Mouse (Mus musculus): ENCODE results near the gene Snx13.

Gene Snx13

DNA sequence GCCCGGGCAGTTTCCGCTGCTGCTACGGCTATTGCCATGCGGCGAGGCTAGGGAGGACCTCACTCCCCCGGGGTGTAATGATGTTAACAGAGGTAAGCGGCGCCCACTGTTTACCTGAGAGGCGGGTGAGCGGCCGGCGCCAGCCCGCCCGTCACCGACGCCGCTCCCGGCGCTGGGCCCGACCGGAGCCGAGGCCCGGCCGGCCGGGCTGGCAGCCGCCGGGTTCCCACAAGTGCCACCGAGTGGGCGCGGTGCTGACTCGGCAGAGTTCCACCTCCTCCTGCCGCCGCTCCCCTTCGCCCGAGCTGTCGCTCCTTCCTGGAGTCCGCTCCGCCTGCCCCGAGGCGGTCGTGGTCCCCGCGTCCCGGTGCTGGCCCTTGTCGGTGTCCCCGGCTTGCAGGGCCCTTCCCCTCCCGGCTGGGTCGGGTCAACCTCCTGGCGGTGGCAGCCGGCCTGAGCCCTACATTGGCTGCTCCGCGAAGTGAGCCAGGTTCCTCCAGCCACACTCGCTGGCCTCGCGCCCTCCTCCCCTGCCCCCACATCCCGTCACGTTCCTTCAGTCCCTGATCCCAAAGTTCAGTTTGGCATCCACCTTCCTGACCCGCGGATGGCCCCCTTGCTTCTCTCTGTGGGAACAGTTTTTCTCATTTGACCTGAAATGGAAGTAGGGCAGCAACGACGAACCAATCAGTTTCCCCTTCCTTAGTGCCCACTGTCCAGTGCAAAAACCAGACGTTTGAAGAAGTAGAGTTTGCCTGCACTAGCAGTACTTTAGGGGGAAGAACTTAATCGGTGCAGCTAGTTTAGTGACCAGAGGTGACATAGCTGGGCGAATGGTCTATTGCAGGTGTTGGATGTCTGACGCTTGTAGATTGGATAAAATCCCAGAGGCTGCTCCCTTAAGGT is 587 bp downstream of the Snx13 start:
- DNase-seq, result peak; percentile 70

DNA sequence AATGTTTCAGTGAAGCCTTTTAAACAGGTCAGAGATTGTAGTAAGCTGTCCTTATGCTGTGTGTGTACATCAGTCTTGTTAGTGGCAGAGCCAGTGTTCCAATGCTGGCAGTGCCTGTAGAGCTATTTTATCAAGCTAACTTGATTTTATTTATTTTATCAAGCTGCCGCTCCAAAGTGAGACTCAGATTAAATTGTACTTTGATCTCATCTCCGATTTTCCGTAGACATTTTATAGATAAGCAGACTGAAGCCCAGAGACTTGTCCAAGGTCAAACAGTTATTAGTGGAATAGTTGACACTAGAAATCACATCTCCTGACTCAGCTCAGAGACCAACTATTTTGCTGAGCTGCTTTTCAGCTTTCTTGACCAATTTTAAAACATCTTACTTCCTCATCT is 1.9 kb downstream of the Snx13 start:
- DNase-seq, result no peak

DNA sequence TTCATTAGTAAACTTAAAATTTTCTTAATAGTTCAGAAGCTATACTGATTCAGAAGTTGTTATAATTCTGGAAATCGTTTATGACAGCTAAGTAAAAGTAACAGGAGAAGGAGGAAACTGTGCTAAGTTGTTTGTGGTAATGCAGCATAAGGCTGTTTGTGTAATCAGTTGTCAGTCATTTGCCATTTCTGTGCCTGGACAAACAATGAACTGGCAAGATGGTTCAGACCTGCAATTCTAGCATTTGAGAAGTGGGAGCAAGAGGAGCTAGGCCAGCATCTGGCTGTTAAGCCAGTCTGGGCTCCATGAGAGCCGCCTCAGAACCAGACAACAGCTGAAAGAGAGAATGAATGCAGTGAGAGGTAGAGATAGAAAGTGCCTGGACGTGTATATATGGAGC is 3.5 kb downstream of the Snx13 start:
- DNase-seq, result no peak

DNA sequence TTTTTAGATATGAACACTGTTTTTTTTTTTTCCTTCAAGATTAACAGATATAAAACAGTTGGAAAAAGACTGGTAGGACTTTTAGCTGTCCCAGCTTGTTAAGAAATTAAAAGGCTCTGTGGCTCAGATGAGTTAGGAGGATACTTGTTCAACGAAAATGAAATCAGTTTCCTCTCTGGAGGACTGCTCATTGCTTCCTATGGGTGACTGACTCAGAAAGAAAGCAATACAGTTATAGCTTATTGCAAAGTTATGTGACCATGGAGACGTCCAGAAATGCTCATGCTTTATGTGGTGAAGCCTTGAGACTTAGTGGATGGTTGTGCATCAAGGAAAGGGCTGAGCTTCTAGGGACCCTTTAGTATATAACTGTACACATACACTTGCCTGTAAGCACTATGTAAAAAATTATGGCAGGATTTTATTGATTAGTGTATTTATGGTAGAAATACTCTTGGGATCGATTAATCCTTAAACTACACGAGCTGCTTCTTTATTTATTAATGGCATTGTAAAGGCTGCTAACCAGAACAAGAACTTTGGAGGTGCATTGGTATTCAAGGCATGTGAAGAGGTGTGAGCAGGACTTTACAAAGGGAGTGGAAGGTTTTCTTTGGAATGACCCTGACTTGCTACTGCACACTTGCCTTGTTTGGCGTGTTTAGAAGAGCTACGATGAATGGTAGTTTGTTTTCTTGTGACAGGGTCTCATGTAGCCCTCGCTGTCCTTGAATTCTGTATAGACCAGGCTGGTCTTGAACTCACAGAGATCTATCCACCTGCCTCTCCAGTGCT is 4.2 kb downstream of the Snx13 start:
- no peak for DNase-seq

DNA sequence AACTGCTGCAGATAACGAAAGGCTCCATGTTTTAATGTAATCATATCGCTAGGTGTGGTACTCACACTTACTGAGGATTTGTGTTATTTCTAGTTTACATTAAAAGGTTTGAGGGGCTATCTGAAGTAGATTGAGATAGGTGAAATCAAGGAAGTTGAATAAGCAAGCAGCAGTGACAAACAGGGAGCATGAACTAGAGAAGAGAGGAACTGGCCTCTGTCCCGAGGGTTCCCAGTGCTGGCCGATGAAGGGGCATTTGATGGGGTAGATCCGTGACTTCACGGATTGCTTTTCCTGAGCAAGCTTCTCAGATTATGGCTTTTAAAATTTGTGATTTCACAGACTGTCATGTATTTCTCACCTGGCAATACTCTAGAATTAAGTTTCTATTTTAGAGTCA is 7.4 kb downstream of the Snx13 start:
- DNase-seq, result no peak

DNA sequence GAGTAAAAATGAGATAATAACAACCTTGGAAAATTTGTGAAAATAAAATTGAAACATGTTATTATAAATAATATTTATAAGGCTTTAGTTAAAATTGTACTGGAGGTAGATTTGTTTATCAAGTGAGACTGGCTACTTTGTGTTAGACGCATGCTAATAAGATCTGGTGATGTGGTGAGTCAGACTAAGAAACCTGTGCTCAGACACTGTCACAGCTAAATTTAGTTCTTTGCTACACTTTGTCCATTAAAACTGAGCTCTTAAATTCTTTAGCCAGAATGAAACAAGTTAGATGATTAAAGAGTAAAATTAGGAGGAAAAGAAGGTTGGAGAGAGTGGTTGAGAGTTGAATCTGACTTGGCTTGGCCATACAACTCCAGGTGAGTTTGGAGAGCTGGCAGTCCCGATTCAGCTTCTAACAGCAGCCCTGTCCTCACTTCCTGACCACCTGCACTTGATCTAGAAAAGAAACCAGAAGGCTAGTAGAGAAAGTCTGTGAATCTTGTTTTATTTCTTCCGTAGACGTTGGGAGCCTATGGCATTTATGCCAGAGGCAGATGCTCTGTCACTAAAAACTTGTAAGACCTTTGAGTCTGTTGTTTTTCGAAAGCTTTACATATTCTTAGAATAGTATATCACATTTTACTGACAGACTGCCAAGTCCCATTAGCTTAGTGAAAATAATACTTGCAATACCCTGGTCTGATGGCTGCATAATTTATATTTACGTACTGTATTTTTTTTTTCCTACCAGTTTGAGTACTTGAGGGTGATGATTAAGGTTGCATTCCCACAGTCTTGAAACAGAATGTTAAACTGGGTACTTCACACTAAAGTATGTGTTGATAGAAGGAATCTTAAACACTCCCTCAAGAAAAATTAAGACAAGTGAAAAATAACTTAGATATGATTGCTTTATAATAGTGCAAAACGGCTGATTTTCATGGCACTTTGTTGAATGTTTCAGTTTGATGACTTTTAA is 8.4 kb downstream of the Snx13 start:
- DNase-seq, result no peak

DNA sequence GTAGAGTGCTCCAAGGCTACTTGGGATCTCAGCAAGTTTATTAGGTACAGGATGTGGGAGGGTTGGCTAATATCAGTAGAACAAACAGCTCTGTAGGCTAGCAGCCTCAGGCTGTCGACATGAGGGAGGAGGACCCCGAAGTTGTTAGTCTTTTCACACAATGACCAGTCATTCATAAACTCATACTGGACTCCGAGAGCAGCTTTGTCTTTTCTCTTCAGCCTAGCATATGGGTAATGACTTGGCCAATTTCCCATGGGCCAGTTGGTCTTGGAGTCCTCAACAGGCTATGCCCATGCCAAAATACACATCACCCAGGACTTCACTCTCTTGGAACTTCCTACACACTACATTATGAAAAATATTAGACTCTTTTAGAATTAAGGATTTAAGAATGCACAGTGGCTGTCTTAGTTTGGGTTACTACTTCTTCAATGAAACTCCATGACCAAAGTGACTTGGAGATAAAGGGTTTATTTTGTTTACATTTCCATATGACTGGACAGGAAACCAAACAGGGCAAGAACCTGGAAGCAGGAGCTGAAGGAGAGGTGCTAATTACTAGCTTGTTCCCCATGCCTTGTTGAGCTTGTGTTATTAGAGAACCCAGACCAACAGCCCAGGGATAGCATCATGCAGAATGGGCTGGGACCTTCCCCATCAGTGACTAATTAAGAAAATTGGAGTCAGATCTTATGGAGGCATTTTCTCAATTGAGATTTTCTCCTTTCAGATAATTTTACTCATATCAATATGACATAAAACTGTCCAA is 16.9 kb downstream of the Snx13 start:
- DNase-seq, result peak; percentile 78

DNA sequence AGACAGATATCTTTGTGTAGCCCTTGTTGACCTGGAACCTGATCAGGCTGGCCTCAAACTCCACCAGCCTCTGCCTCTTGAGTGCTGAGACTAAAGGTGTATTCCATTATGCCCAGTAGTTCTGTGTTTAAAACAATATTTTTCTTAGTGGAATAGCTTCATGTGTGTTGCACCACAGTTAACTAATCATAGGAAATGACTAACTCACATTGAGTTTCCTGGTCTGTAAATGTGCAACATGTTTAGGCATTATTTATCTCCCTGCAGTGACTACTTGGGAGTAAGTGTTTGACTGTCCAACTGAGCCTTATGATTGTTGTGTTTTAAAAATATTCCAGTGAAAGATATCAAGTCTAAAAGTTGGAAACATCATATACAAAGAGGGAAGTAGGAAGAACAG is 20.6 kb downstream of the Snx13 start:
- DNase-seq, result no peak

DNA sequence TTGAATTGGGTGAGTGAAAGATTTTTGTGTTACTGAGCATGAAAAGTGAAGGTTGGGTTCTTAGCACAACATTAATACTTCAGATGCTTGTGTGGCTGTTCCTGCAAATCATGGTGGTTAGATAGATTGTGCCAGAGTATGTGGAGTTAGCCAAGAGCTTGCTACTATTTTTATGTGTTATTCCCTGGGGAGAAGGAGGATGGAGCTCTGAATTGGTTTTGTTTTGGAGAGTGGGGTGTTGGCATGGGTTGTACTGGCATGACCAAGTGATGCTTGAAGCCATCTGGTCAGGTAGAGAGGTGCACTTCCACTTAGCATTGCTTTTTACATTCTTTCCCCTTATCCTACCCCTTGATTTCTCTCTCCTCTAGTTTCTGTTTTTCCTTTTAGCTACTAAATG is 24.4 kb downstream of the Snx13 start:
- DNase-seq, result peak; percentile 68

DNA sequence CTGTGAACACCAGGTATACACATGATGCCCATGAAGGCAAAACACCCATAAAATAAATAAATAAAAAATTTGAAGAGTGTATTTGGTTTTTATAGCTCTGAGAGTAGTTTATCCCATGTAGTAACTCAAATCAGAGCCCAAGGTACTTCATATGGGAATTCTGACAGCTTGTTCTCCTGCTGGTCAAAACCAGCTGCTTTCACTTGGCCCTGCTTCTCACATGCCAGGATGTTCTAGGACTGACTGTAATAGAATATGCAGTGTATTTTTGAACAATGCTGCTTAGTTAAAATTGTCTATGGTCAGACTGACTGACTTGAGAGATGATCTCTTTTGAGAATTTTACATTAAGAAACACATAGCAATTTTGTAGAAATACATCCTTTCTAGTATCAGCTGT is 25.2 kb downstream of the Snx13 start:
- DNase-seq, result no peak

DNA sequence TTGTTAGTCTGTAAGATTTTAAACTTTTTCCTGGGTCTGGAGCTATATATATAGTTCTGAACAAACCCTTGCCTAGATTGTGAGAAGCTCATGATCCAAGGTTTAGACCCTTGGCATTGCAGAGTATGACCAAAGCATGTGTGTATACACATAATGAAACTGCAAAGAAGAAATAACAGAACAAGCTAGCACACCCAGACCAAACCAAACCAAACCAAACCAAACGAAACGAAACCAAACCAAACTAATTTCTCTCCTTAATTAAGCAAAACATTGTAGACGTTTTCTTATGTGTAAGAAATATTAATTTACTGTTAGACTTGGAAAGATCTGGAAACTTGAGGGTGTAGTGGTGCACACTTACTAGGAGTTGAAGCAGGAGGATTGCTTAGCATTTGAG is 29.0 kb downstream of the Snx13 start:
- no peak for DNase-seq

DNA sequence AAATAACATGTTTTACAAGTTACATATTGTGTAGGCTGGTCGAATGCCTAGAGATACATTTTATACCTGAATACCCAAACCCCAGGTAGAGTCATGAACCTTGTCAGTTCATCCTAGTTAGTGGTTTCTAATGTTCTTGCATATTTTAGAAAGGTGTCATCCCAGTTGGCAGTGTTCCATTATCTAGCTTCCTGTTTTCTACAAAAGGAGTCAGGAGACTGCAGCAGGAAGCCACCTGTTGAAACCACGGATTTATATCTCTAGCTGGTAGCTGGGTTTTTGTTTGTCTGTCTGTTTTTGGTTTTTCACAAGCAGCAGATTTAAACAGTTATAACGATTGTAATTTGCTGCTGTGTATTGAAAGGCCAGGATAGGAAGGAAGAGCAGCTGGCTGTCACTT is 76.6 kb downstream of the Snx13 start:
- DNase-seq, result no peak

DNA sequence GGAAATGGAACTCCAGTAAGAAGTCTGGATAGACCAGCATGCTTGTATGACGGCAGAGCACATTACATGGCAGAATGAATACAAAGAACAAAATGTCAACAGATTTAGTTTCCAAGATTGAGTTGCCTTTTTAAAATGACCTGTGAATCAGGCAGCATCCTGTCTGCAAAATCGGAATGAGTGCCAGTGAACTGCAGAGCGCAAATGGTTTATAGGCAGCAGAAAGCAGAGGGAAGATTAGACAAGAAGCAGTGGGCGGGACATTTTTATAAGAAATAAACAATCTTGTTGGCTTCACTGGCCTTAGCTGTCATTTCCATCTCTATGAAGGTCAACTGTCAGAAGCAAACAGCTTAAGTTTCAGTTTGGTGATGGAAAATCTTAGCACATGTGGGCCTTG is 106.2 kb downstream of the Snx13 start:
- DNase-seq, result no peak

DNA sequence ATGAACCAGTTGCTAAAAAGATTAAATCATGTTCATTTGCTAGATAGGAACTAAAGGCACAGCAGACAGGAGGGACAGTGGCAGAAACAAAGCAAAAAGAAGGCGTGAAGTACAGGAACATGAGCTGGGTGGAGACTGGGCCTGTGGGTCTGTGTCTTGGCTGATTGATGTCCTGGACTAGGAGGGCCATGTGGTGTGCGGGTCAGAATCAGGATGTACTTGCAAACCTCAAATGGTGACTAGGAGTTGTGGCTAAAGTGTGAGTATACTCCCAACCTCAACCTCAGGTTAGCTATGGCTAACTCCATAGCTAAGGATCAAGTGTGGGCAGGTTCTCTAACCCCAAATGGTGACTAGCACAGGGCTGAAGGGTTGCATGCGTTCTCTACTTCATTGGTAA is 107.2 kb downstream of the Snx13 start:
- no peak for DNase-seq

DNA sequence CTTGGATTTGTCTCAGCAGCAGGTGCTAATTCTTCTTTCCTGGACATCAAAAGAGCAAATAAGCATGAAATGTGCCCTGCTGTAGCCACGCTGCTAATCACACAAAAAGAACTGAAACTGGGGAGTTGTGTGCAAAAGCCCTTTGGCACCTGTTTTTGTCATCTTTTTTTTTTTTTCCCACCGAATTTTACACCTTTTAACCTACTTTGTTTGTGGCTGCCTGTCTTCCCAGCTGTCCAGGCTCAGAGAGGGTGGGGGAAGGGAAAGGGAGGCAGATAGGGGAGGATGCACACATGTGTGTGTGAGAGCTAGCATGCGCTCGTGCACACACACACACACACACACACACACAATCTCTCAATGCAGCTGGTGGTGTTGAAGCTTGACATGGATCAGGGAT is 110.3 kb downstream of the Snx13 start:
- no peak for DNase-seq

DNA sequence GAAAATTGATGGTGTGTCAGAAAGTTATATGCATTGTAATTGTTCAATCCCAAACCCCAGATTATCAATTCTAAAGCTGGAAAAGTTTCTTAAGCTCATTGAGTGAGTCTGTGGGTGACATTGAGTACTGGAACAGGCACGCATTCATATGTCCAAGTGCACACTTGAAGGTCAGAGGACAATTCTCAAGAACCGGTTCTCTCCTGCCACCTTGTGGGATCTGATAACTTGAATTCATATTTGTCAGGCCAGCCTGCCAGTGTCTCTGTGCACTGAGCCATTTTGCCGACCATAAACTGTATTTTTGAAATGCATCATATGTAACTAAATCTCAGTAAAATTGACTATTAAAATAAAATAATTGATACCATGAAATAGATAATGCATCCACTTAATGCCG is 114.7 kb downstream of the Snx13 start:
- DNase-seq, result no peak

DNA sequence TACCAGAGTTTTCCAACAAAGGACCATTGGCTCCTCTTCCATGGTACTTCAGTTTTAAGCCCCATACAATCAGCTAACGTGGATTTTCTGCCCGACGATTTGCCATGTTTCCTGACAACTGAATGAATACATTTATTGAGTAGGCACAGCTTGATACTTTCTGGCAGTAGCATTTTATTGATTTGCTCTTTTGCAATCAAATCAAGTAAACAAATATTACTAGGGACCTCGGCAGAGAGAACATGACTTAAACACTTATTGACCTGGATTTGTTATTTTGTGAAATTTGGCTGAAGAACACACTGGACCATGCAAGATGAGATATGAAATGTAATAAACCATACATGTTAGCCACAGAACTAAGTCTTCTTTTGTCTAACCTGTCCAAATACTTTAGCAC is 123.3 kb downstream of the Snx13 start:
- no peak for DNase-seq

DNA sequence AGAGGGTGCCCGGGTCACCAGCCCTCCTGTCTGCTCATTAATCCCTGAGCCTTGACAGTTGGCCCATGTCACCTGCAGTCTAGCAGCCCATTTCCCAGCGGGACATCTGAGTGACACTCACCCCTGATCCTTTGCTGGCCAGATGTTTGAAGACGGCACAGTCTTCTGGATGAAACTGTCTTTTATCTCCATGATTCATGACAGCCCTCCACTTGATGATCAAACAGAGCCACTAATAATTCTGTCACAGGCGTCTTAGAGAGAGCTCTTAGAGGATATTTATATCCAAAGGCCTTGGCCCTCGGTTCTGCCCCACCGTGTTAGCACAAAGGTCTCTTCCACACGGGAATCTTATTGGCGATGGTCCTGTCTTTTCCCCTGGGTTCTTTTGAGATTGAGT is 129.0 kb downstream of the Snx13 start:
- DNase-seq, result no peak

DNA sequence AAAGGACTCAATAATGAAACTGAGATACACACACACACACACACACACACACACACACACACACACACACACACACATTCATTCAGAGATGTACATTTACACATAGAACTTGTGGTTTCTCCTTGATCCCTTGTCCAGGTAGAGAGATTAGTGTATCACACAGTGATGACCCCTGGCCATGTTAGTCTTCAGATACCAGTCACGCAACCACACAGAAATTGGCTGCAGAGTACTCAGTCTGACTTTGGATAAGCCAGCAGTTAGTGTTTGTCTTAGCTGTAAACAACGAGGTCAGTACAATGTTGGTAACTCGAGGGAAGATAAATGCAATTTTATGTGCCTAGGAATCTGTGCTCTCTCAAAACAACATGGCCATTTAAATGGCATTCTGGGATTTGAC is 129.6 kb downstream of the Snx13 start:
- DNase-seq, result no peak

DNA sequence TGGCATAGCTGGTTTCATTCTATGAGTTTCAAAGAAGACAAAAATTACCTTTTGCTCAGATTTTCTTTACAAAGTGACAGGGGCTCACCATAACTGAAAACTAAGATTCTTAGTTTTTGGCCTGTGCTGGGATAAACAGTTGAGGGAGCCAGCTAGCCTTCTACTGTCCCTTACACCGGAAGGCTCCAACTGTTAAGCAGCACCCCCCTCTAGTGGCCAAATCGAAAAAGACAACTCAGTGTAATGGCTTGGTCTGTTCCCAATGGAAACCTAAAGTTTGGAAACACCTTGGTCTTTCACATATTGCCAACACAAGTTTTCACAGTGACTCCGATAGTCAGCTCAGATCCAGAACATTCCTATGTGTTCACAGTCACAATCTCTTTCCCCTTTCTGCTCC is 135.7 kb downstream of the Snx13 start:
- DNase-seq, result peak; percentile 68

DNA sequence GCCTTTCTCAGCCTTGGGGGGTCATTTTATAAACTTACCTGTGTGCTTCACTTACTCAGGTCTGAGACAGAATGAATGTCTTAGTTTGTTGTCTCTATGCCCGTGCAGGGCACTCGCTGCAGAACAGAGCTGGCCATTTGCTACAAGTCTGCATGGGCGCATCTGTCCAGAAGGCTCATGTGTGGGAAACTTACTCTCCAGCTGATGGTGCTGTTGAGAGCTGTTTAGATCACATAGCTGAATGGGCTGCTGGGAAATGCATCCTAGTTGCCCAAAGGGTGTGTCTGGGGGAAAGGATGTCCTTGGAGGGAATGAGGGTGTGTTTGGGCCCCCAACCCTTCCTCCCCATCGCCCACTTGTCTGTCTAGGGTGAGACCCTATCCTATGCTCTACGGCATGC is 137.3 kb downstream of the Snx13 start:
- DNase-seq, result no peak

DNA sequence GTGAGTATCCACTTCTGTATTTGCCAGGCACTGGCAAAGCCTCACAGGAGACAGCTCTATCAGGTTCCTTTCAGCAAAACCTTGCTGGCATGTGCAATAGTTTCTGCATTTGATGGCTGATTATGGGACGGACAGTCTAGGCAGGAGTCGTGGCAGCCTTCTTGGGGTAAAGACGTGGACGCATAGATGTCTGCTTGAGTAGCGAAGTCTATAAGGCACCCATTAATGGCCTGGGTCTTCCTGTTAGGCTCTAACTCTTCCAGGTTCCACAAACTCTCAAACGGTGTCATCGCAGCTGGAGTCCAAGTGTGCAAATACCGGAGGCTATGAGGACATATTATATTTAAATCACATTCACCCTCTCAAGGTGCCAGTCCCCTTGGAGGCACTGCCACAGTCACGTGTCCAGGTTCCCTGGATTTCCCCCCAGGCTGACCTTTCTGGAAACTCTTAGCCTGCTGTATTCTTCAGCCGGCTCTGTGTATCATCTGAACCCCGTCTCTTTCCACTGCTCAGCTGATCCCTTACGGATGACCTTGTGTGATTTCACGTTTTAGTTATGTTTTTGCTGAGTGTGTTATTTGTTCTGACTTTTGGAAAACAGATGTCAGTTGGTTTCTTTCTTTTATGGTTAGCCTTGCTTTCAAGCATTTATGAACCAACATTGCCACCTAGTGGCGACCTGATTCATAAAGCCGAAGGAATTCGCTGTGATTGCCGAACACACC is 144.9 kb downstream of the Snx13 start:
- peak; percentile 58 for DNase-seq
